Mouse (Mus musculus) bone marrow, adult 2 months (tissue): ENCODE data around the gene Camk1g.

Experiments used
- CTCF ChIP-seq: fragments of 200-500 bp; IDR thresholded peaks from 2 replicates; pipeline ENCODE4 v1.5.1; 2011; ENCODE audit warnings: low read length, control low read depth; ENCODE audit not compliant: control insufficient read depth, insufficient read depth
- POLR2A ChIP-seq: fragments of 200-500 bp; IDR thresholded peaks from 2 replicates; pipeline ENCODE4 v1.6.1; 2011; ENCODE audit warnings: low read depth, mild to moderate bottlenecking, control low read depth, low read length, borderline replicate concordance; ENCODE audit not compliant: control insufficient read depth

GRCm38 (mm10) chr1:193362078-193362477 is 8.0 kb downstream of the Camk1g start:
- TF ChIP-seq CTCF = no peak
- TF ChIP-seq POLR2A = no peak
